Mouse (Mus musculus): ENCODE data around the gene Adamts3. TPM values are rescaled to one million over a fixed set of nuclear protein-coding genes. Genes with fewer than 3 reads are reported as not detected.

Gene Adamts3
- not detected in 4 replicates for total RNA-seq (2023; ENCODE audit: inconsistent age)

DNA sequence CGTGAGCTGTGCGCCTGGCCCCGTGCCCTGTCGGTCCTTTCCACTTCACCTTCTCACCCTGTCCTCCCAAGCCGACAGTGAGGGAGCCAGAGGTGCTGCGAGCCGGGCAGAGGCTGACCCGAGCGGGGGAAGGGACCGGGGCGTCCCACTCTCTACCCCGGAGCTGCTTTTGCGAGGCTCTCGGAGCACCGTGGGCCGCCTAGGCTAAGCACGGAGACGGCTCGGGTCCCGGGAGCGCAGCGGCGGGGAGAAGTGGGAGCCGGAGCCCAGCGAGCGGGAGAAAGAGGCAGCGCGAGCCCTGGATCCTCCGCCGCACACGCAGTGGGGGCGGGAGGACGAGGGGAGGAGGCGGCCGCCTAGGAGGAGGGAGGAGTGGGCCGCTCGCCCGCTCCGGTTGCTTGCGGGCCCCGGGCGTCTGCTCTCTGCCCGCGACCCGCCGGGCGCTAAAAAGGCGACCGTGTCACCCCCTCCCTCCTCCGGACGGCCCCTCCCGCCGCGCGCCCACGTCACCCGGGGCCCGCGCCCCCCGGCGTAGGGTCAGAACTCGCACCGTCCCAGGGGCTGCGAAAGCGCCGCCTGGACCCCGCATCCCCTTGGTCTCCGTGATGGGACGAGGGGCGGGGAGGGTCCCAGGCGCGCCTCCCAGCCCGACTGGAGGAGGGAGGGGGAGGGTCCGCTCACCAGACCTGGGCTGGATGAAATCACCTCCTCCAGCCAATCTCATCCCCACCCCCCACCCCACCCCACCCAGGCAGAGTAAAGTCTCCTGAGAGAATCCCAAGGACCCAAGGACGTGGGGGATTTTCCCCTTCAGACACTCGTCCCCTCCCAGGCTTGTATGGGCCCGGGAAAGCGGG, at the start of gene Adamts3:
Gene Adamts3, minus strand, starts transcription at position 284 of the 857 bp plus-strand sequence.

